Mouse (Mus musculus): ENCODE data around the gene Gm20532. TPM values are rescaled to one million over a fixed set of nuclear protein-coding genes. Genes with fewer than 3 reads are reported as not detected.

The Gm20532 gene
- polyA plus RNA-seq, 1 experiment from 2014 or later = not detected

DNA sequence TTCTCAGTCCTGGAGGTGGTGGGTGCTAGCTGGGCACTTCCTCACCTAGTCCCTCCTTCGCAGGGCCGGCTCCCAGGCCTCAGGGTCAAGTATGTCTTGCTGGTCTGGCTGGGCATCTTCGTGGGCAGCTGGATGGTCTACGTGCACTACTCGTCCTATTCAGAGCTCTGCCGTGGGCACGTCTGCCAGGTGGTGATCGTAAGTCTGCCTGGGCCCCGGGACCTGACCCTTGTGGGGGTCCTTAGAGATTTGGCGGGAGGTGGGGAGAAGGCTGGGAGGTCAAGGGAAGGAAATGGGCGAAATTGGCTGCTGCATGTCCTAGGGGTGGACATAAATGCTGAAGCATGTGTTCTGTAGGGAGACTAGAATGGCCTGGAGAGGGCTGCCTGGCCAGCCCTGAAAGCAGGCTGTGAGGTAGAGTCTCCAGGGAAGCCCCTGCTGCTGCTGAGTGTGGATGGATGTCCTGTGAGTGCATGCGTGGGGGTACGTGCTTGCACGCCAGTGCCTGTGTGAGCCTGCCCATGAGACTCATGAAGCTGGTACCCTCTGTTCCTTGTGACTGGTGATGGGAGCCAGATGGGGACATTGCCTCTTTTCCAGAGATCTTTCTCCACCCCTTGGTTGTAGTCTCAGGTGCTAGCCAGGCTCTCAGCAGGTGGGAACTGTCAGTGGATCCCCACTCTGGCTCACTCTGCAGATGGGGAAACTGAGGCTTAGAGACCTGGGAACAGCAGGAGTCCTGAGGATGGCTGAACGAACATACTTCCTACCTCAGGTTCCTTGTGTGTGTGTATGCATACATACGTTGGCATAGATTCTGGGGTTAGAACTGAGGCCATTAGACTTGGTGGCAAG, 46.3 kb downstream of the Gm20532 start:
- H3K9me3 ChIP-seq = no peaks in the 10 kb centered on the region
- peak overlapping the region; percentile 12; the same call in 1 of the 2 replicates for H3K4me2 ChIP-seq
- no peak for ATAC-seq (ENCODE audit: low FRiP score, low read depth)
- no peak overlapping the region for H3K27ac ChIP-seq (replicated peaks)
- H3K36me3 ChIP-seq = peaks cover 26% of the 10 kb centered on the region
- no peak overlapping the region for H3K4me3 ChIP-seq
- peaks cover 86% of the 10 kb centered on the region for H3K4me1 ChIP-seq (replicated peaks)
- H3K27me3 ChIP-seq = no peaks in the 10 kb centered on the region
- 74% methylated on average over 16 of the region's 16 CpGs for WGBS
- H3K9ac ChIP-seq = 0 out of 2 replicates have a peak overlapping the region, but pooled peaks have one; percentile 20

DNA sequence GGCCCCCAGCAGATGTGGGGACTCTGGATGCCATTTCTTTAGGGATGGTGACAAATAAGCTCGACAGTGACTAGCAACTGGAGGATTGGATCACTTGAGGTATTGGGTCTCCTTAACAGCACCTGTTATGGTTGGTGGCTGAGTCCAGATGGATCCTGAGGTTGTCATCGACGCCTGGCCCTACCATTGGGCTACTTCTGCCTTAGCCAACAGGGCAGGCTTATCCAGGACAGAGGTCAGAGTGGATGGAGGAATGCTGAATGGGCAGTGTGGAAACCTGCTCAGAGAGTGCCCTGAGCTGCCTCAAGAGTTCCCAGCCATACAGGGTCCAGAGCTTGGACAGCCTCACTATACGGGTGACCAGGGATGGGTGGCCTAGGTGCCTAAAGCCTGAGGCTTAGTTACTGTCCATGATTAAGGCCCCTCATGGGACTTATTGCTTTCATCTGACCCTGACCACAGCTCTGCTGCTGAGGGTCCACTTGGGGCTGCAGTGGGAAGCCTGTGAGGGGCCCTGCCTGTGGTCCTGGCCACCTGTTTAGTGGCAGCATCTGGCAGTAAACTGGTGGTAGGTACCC, 47.6 kb downstream of the Gm20532 start:
- ATAC-seq (ENCODE audit: low FRiP score, low read depth) = no peak
- H3K4me2 ChIP-seq = no peak overlapping the region
- no peak overlapping the region for H3K27ac ChIP-seq (replicated peaks)
- no peaks in the 10 kb centered on the region for H3K27me3 ChIP-seq
- H3K4me3 ChIP-seq = no peak overlapping the region
- H3K9me3 ChIP-seq = no peaks in the 10 kb centered on the region
- WGBS = 70% methylated on average over 4 of the region's 4 CpGs
- H3K36me3 ChIP-seq = peaks cover 31% of the 10 kb centered on the region
- H3K9ac ChIP-seq = no peak overlapping the region; the same call in 1 of the 2 replicates
- peaks cover 91% of the 10 kb centered on the region for H3K4me1 ChIP-seq (replicated peaks)

DNA sequence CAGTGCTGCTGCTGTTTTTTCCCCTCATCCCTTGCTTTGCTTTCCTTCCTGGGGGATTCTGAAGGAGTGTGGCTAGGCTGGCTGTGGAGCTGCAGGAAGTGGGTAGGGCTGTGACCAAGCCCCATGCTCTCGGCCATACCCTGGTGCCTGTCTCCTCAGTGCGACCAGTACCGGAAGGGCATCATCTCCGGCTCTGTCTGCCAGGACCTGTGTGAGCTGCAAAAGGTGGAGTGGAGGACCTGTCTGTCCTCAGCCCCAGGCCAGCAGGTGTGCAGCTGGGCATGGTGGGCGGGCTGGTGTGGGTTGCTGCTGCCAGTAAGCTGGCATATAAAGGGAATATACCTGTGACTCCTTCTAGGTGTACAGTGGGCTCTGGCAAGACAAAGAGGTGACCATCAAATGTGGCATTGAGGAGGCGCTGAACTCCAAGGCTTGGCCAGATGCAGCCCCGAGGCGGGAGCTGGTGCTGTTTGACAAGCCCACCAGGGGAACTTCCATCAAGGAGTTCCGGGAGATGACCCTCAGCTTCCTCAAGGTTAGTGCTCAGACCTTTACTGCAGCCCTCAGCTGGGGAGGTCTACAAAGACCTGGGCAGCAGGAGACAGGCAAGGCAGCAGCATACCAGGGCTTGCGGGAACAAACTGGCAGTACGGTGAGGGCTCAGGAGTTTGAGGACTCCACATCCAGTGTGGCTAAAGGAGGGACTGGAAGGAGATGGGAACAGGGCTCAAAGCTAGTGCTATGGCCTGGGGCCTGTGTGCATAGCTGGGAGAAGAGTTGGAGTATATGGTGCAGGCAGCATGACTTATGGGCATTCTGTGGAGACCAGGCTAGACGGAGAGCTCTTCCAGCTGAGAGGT, 48.4 kb downstream of the Gm20532 start:
- H3K4me3 ChIP-seq = no peak overlapping the region
- no peak overlapping the region for H3K9ac ChIP-seq
- no peaks in the 10 kb centered on the region for H3K27me3 ChIP-seq
- no peak overlapping the region for H3K27ac ChIP-seq (replicated peaks)
- no peak overlapping the region for H3K4me2 ChIP-seq
- 67% methylated on average over 12 of the region's 12 CpGs for WGBS
- H3K9me3 ChIP-seq = no peaks in the 10 kb centered on the region
- H3K4me1 ChIP-seq (replicated peaks) = peaks cover 86% of the 10 kb centered on the region
- H3K36me3 ChIP-seq = peaks cover 31% of the 10 kb centered on the region
- ATAC-seq (ENCODE audit: low FRiP score, low read depth) = no peak

DNA sequence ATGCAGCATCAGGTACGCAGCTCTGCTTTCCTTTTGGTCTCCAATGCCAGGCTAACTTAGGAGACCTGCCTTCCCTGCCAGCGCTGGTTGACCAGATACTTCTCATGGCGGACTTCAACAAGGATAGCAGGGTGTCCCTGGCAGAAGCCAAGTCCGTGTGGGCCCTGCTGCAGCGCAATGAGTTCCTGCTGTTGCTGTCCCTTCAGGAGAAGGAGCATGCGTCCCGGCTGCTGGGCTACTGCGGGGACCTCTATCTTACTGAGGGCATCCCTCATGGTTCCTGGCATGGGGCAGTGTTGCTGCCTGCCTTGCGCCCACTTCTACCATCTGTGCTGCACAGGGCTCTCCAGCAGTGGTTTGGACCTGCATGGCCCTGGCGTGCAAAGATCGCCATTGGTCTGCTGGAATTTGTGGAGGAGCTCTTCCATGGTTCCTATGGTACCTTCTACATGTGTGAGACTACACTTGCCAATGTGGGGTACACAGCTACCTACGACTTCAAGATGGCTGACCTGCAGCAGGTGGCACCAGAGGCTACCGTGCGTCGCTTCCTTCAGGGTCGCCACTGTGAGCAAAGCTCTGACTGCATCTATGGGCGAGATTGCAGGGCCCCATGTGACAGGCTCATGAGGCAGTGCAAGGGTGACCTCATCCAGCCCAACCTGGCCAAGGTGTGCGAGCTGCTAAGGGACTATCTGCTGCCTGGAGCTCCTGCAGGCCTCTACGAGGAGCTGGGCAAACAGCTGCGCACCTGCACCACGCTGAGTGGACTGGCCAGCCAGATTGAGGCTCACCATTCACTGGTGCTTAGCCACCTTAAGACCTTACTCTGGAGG, 49.3 kb downstream of the Gm20532 start:
- no peak for ATAC-seq (ENCODE audit: low FRiP score, low read depth)
- Histone ChIP-seq H3K4me2 (no peak overlapping the region), H3K4me3 (no peak overlapping the region), H3K27ac (replicated peaks) (no peak overlapping the region), H3K9me3 (no peaks in the 10 kb centered on the region), H3K27me3 (no peaks in the 10 kb centered on the region), H3K9ac (no peak overlapping the region), H3K4me1 (replicated peaks) (peaks cover 83% of the 10 kb centered on the region), H3K36me3 (peaks cover 31% of the 10 kb centered on the region)
- WGBS = 75% methylated on average over 21 of the region's 21 CpGs

DNA sequence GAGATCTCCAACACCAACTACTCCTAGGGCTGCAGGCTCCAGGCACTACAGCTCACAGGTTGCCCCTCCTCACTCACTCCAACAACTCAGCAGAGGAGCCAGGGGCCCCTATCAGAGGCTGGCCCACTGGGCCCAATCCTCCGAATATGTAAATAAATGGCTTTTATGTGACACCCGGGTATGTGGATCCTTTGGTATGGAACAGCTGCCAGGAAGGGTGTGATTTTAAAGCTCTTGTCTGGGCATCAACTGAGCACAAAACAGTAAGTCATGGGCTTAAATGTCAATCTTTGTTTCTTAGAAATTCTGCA, 49.8 kb downstream of the Gm20532 start:
- no peaks in the 10 kb centered on the region for H3K27me3 ChIP-seq
- H3K9ac ChIP-seq = no peak overlapping the region
- peaks cover 77% of the 10 kb centered on the region for H3K4me1 ChIP-seq (replicated peaks)
- H3K27ac ChIP-seq (replicated peaks) = no peak overlapping the region
- 53% methylated on average over 2 of the region's 2 CpGs for WGBS
- H3K4me3 ChIP-seq = no peak overlapping the region
- H3K4me2 ChIP-seq = no peak overlapping the region
- H3K9me3 ChIP-seq = no peaks in the 10 kb centered on the region
- ATAC-seq (ENCODE audit: low FRiP score, low read depth) = no peak
- H3K36me3 ChIP-seq = peaks cover 31% of the 10 kb centered on the region

DNA sequence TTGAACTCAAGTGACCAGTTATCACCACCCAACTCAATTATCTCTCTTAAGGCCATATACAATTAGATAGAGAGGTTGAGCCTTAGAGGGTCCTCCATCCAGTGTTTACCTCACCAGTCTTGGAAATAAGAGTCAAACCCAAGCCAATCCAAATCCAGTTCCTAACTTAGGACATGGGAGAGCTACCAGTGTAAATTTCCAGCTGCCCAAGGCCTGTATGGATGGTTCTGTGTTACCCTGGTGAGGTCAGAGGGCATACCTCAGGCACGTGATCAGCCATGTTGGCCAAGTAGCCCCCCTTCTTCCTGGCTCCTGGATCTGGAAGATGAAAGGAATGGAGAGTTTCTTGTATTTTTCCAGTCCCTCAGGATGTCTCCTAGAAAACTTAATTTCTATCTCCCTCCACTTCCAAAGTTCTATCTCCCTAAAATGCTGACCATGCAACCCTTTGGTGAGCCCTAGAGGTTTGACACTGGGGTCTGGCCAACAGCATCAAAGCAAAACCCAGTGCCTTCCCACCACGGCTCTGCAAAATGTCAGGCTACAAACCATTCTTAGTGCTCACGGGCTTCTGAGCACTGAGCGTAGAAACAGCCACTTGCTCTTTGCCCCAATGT, 51.0 kb downstream of the Gm20532 start:
- ATAC-seq (ENCODE audit: low FRiP score, low read depth) = no peak
- H3K9ac ChIP-seq = no peak overlapping the region
- H3K4me3 ChIP-seq = no peak overlapping the region
- 83% methylated on average over 4 of the region's 4 CpGs for WGBS
- peak overlapping the region; percentile 78; the same call in 1 of the 2 replicates for H3K4me2 ChIP-seq
- no peaks in the 10 kb centered on the region for H3K9me3 ChIP-seq
- no peaks in the 10 kb centered on the region for H3K27me3 ChIP-seq
- H3K36me3 ChIP-seq = peaks cover 31% of the 10 kb centered on the region
- H3K4me1 ChIP-seq (replicated peaks) = peaks cover 66% of the 10 kb centered on the region
- no peak overlapping the region for H3K27ac ChIP-seq (replicated peaks)

DNA sequence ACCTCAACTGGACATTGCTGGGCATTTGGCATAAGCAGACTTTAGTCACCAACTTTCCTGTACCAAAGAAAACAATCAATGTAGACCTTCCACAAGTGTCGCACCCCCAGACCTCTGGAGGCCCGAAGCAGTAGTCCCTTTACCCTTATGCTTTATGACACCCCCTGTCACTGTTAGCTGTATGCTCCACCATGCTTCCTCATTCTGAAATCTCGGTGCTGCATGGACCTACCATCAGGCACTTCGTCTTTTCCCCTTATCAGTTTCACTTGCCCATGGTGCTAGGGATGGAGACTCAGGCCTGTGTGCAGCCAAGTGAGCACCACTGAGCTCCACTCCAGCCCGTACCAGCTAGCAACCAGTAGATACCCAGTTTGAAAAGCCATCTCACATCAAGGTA, 51.6 kb downstream of the Gm20532 start:
- H3K4me3 ChIP-seq = peak overlapping the region; percentile 79
- H3K4me2 ChIP-seq = peak overlapping the region; percentile 78
- H3K36me3 ChIP-seq = peaks cover 31% of the 10 kb centered on the region
- peaks cover 60% of the 10 kb centered on the region for H3K4me1 ChIP-seq (replicated peaks)
- 85% methylated on average over 5 of the region's 5 CpGs for WGBS
- H3K9me3 ChIP-seq = no peaks in the 10 kb centered on the region
- H3K27me3 ChIP-seq = no peaks in the 10 kb centered on the region
- H3K27ac ChIP-seq (replicated peaks) = no peak overlapping the region
- ATAC-seq (ENCODE audit: low FRiP score, low read depth) = no peak
- peak overlapping the region; percentile 85; the same call in 1 of the 2 replicates for H3K9ac ChIP-seq

DNA sequence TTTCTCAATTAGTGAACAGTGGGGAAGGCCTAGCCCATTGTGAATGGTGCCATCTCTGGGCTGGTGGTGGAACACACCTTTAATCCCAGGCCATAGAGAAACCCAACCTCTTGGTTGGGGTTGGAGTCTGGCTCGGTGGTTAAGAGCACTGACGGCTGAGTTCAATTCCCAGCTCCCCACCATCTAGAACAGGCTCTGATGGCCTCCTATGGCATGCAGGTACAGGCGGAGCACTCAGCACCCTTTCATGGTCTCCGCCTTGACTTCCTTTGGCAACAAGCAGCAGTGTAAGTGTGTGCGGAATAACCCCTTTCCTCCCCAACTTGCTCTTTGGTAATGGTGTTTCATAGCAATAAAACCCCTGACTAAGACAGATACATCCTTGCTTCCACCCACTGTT, 52.1 kb downstream of the Gm20532 start:
- H3K4me2 ChIP-seq = peak overlapping the region; percentile 78
- H3K36me3 ChIP-seq = peaks cover 31% of the 10 kb centered on the region
- H3K4me3 ChIP-seq = peak overlapping the region; percentile 79
- WGBS = 68% methylated on average over 5 of the region's 5 CpGs
- H3K9me3 ChIP-seq = no peaks in the 10 kb centered on the region
- no peak for ATAC-seq (ENCODE audit: low FRiP score, low read depth)
- H3K9ac ChIP-seq = peak overlapping the region; percentile 85
- H3K4me1 ChIP-seq (replicated peaks) = peaks cover 56% of the 10 kb centered on the region
- peak overlapping the region; percentile 48 for H3K27ac ChIP-seq (replicated peaks)
- no peaks in the 10 kb centered on the region for H3K27me3 ChIP-seq

DNA sequence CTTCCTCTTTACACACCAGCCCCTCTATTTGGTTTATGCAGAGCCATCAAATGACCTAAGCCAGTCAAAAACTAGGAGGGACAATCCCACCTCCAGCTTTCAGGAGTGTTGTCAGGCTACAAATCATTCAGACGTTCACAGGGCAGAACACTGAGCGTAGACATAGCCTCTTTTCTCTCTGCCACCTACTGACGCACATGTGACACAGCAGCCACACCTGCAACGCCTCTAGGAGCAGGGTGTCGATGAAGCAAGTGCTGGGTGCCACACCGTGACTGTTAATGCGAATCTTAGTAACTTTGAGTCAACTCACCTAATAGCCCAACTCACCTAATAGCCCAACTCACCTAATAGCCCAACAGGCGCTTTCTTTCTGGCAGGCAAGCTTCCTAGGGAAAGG, 52.6 kb downstream of the Gm20532 start:
- Histone ChIP-seq H3K4me1 (replicated peaks) (peaks cover 51% of the 10 kb centered on the region), H3K36me3 (peaks cover 31% of the 10 kb centered on the region), H3K4me2 (peak overlapping the region; percentile 78)

DNA sequence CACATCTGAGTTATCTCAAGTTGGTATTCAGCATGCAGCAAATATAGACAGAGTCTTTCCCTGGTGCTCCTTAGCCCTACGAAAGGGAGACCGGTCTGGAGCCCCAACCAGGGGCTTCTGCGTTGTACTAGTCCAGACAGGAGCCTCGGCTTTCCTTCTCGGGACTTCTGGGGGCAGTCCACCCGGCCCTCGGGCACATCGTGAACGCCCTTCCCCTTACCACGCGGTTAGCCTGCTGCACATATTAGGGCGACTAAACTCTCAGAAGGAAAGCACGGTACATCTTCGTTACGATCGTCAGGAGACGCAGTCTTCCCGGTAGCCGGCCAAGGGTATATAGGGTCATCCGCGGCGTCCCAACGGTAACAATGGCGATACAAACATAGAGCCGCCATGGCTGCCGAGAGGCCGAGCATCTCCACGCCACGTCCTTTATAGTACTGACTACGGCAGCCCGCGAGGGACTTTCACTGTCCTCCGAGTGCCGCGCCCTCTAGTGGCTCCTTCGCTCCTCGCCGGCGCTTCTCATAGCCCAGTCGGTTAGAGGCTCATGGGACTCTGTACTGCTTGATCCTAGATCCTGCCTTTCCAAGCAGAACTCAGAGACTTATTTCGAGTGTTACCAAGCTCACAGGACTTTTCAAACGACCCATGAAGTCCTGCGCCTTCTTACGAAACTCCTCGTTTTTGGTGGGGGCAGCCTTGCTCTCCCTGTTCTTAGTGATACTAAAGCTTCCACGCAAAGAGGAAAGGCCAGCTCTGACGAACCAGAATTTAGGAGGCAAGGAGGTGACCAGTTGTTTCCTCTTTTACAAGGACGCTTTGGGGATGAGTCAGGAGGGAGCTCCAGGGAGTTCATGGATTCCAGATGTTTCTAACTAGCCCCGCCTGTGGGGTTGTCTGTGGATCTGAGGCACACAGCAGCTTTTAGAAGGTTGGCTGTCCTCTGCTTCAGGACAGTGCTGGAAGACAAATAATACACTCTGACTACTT, 53.7 kb downstream of the Gm20532 start:
- peak; percentile 79 for ATAC-seq (ENCODE audit: low FRiP score, low read depth)
- H3K27me3 ChIP-seq = no peaks in the 10 kb centered on the region
- 4% methylated on average over 49 of the region's 49 CpGs for WGBS
- H3K4me3 ChIP-seq = peak overlapping the region; percentile 79
- no peaks in the 10 kb centered on the region for H3K9me3 ChIP-seq
- H3K9ac ChIP-seq = peak overlapping the region; percentile 85
- H3K4me1 ChIP-seq (replicated peaks) = peaks cover 40% of the 10 kb centered on the region
- peak overlapping the region; percentile 81 for H3K27ac ChIP-seq (replicated peaks)
- H3K4me2 ChIP-seq = peak overlapping the region; percentile 78
- H3K36me3 ChIP-seq = peaks cover 30% of the 10 kb centered on the region

More for the DNA sequence above, 52.6 kb downstream of the Gm20532 start:
- Histone ChIP-seq H3K9me3 (no peaks in the 10 kb centered on the region), H3K27me3 (no peaks in the 10 kb centered on the region), H3K9ac (peak overlapping the region; percentile 85), H3K4me3 (peak overlapping the region; percentile 79), H3K27ac (replicated peaks) (peak overlapping the region; percentile 48)
- 9% methylated on average over 8 of the region's 8 CpGs for WGBS
- no peak for ATAC-seq (ENCODE audit: low FRiP score, low read depth)
